Mouse (Mus musculus) left cerebral cortex, postnatal 14 days (tissue): ENCODE measurements at regions not wholly inside any gene's neighbourhood (a gene's known extent, or its start where the extent isn't known, plus 50 kb on each side); places are given as distances from the start of the nearest gene placed in this dataset.

Source experiments
- DNase-seq, 2 experiments: peaks; one replicate each; pipeline ENCODE4 v3.0.0; 2021 to 2022; ENCODE audit warnings: low spot score in 2 of 2, mixed read lengths in 1 of 2
- intact Hi-C: fragments of 180-260 bp; cut with DNase I; formaldehyde crosslinking; loops from one replicate; pipeline ENCODE4 v1.15.1; 2025

GRCm38 (mm10) chr5:118961091-118961490, 400.6 kb downstream of the Med13l start:
- intact Hi-C loops: no loop called here
- no peak for DNase-seq

GRCm38 (mm10) chr5:118962152-118962551, 401.7 kb downstream of the Med13l start:
- intact Hi-C loops: no loop called here
- DNase-seq: no peak

GRCm38 (mm10) chr5:118963001-118963400, 402.5 kb downstream of the Med13l start:
- intact Hi-C loops: no loop called here
- no peak for DNase-seq

GRCm38 (mm10) chr5:118966901-118967300, 406.4 kb downstream of the Med13l start:
- intact Hi-C loops: no loop called here

GRCm38 (mm10) chr5:118967718-118968117, 407.2 kb downstream of the Med13l start:
- intact Hi-C loops: no loop called here

More at GRCm38 (mm10) chr5:118966901-118967300, 406.4 kb downstream of the Med13l start:
- no peak for DNase-seq

GRCm38 (mm10) chr5:118975147-118975546, 414.7 kb downstream of the Med13l start:
- DNase-seq: no peak
- intact Hi-C loops: no loop called here

More at GRCm38 (mm10) chr5:118967718-118968117, 407.2 kb downstream of the Med13l start:
- no peak for DNase-seq

GRCm38 (mm10) chr5:118978921-118979630, 418.6 kb downstream of the Med13l start:
- DNase-seq: no peak
- intact Hi-C loops: no loop called here

GRCm38 (mm10) chr5:118981046-118981445, 420.6 kb downstream of the Med13l start:
- no peak for DNase-seq
- intact Hi-C loops: no loop called here

- DNase-seq: no peak
- intact Hi-C loops: no loop called here
Measured at GRCm38 (mm10) chr5:118984251-118984650, 423.8 kb downstream of the Med13l start.

GRCm38 (mm10) chr5:118984797-118985408, 424.4 kb downstream of the Med13l start:
- DNase-seq: no peak
- intact Hi-C loops: no loop called here

- intact Hi-C loops: no loop called here
- no peak for DNase-seq
Measured at GRCm38 (mm10) chr5:118987376-118988000, 427.0 kb downstream of the Med13l start.

- intact Hi-C loops: no loop called here
- no peak for DNase-seq
Measured at GRCm38 (mm10) chr5:118999124-118999523, 438.6 kb downstream of the Med13l start.

GRCm38 (mm10) chr5:119005825-119006471, 445.5 kb downstream of the Med13l start:
- DNase-seq: no peak
- intact Hi-C loops: no loop called here

GRCm38 (mm10) chr5:119010048-119010447, 449.6 kb downstream of the Med13l start:
- DNase-seq: no peak
- intact Hi-C loops: no loop called here

- no peak for DNase-seq
- intact Hi-C loops: no loop called here
Measured at GRCm38 (mm10) chr5:119015181-119015580, 454.7 kb downstream of the Med13l start.

GRCm38 (mm10) chr5:119015606-119016255, 455.3 kb downstream of the Med13l start:
- DNase-seq: no peak
- intact Hi-C loops: no loop called here

- DNase-seq: no peak
- intact Hi-C loops: no loop called here
Measured at GRCm38 (mm10) chr5:119016420-119016819, 455.9 kb downstream of the Med13l start.

- intact Hi-C loops: no loop called here
- no peak for DNase-seq
Measured at GRCm38 (mm10) chr5:119023947-119024346, 463.5 kb downstream of the Med13l start.

- DNase-seq: no peak
- intact Hi-C loops: no loop called here
Measured at GRCm38 (mm10) chr5:119032051-119032450, 471.6 kb downstream of the Med13l start.

- DNase-seq: no peak
- intact Hi-C loops: no loop called here
Measured at GRCm38 (mm10) chr5:119044548-119044947, 484.1 kb downstream of the Med13l start.
